Mouse (Mus musculus) small intestine, adult 2 months (tissue): ENCODE data around the gene Foxn3.

Source experiments
- CTCF ChIP-seq: fragments of 200-500 bp; IDR thresholded peaks from 2 replicates; pipeline ENCODE4 v1.5.1; 2012; ENCODE audit warnings: low read depth, mild to moderate bottlenecking, control low read depth, inconsistent platforms, low read length, moderate library complexity, mixed read lengths; ENCODE audit not compliant: insufficient replicate concordance, insufficient read length; ENCODE audit errors: extremely low read depth
- POLR2A ChIP-seq: fragments of 200-500 bp; IDR thresholded peaks from 2 replicates; pipeline ENCODE4 v1.6.1; 2012; ENCODE audit warnings: low read depth, mild to moderate bottlenecking, control low read depth, inconsistent platforms, low read length, moderate library complexity

DNA sequence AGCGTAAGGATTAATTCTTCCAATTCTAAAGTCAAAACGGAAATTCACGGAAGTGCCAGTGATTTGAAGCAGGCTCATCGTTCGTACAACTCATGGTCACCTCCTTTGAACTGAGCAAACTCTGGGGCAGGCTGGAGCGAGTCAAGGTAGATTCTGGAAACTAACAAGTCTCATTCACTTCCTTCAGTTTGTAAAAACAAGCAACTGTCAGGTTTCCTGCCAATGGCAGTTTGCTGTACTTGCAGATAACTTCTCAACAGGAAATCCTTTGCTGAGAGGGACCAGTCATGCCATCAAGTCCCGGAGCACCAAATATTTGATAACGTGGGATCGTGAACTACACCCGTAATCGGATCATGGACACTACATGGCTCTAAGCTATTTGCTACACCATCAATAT, 3.9 kb downstream of the Foxn3 start:
- TF ChIP-seq POLR2A (no peak), CTCF (no peak)
